Mouse (Mus musculus): ENCODE data around the gene Gm21762.
A peak's percentile ranks its signal among the peaks of the same experiment; 100 is the strongest.
"Not testable (repeated sequence)": the region's sequence is repeated elsewhere in the genome, so short reads cannot be mapped to it uniquely, and the experiment has no call there.

The Gm21762 gene

GRCm38 (mm10) chr13:120215847-120216246 lies at the start of gene Gm21762:
TSS of gene Gm21762 (minus strand) at chr13:120215947.
- DNase-seq: not testable (repeated sequence)

- not testable (repeated sequence) for DNase-seq
These were observed 47.1 kb upstream of the Gm21762 start, which contains the start of gene AF067061 for GRCm38 (mm10) chr13:120262870-120263269. TSS of gene AF067061 (plus strand) at chr13:120263114.

GRCm38 (mm10) chr13:120259718-120260117 lies 44.0 kb upstream of the Gm21762 start:
- peak in 1 of 2 experiments; percentile 33 for DNase-seq

- DNase-seq: peak; percentile 11 to 42
These were observed 43.3 kb upstream of the Gm21762 start for GRCm38 (mm10) chr13:120258817-120259658.

GRCm38 (mm10) chr13:120251208-120251924 lies 35.6 kb upstream of the Gm21762 start:
- DNase-seq: not testable (repeated sequence)

- DNase-seq: not testable (repeated sequence)
These were observed 23.1 kb upstream of the Gm21762 start, which contains the start of gene Gm21731 for GRCm38 (mm10) chr13:120238811-120239210. TSS of gene Gm21731 (plus strand) at chr13:120239111.

GRCm38 (mm10) chr13:120232447-120233049 lies 16.8 kb upstream of the Gm21762 start:
- DNase-seq: peak; percentile 26 to 27

- DNase-seq: not testable (repeated sequence)
These were observed 16.1 kb upstream of the Gm21762 start for GRCm38 (mm10) chr13:120231798-120232197.

GRCm38 (mm10) chr13:120223012-120223659 lies 7.4 kb upstream of the Gm21762 start:
- DNase-seq: not testable (repeated sequence)

GRCm38 (mm10) chr13:120220922-120221321 lies 5.2 kb upstream of the Gm21762 start:
- peak; percentile 2 to 7 for DNase-seq

- DNase-seq: peak in 1 of 2 experiments; percentile 1
These were observed 19.4 kb downstream of the Gm21762 start for GRCm38 (mm10) chr13:120196189-120196821.

- not testable (repeated sequence) for DNase-seq
These were observed 43.6 kb downstream of the Gm21762 start, which contains the start of gene Gm21818 for GRCm38 (mm10) chr13:120172133-120172532. TSS of gene Gm21818 (plus strand) at chr13:120172433.

- DNase-seq: peak; percentile 4 to 19
These were observed 47.4 kb downstream of the Gm21762 start for GRCm38 (mm10) chr13:120168301-120168700.

Measured in B cell, adult 2 months (primary cell).